Mouse (Mus musculus) liver (tissue): ENCODE results near the gene H2afy.

Experiments used
- DNase-seq: peaks from one replicate; pipeline ENCODE4 v3.0.0-alpha.2; 2020; ENCODE audit warnings: mixed read lengths

H2afy gene

DNA sequence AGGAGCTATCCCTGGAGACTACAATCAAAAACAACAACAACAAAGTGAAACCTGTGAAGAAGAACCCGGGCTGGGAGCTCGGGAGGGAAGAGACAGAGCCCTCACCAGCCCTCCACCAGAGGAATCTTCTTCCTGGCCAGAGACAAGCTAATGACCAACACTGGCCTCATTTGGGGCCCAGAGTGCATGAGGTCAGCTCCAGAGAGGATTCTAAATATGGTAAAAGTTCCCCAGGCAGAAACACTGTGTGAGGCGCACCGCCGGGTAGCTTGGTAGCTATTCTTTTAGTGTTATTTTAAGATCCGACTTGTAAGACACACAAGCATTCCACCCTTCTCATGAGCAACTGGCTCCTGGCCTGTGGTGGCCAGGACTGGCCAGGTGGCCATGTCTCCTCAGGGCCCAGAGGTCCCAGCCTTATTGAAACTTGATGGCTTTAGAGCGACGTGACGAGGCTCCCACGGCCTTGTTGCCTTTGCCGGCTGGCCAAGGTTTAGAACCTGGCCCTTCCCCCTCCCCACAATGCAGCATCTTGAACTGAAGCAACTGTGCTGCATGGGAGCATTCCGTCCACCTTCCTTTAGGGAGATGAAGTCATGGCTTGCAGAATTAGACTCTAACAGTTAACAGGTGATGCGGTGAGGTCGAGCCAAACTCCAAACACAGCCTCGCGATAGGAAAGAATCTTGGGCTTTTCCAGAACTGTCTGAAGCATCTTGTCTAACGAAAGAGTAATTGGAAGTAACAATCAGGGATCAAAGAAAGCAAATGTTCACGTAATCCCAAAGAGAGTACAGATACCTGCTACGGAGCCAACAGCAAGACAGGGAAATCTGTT lies 25.2 kb downstream of the H2afy start:
- DNase-seq = no peak

DNA sequence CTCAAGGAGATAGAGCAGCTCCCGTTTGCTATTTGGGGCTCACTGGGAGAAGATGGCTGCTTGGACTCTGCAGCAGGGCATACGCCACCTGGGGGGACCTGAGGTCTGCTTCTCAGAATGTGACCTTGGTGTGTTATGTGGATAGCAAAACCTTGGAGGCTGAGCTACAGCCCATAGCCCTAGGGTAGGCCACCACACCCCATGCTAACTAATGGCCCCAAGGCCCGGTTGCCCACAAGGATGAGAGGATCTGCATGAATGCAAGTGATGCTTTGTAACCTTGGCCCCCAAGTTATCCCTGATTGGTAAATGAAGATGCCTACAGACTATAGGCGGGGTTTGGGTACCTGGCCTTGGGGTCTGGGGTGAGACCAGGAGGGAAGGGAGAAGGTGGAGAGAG lies 26.5 kb downstream of the H2afy start:
- no peak for DNase-seq

DNA sequence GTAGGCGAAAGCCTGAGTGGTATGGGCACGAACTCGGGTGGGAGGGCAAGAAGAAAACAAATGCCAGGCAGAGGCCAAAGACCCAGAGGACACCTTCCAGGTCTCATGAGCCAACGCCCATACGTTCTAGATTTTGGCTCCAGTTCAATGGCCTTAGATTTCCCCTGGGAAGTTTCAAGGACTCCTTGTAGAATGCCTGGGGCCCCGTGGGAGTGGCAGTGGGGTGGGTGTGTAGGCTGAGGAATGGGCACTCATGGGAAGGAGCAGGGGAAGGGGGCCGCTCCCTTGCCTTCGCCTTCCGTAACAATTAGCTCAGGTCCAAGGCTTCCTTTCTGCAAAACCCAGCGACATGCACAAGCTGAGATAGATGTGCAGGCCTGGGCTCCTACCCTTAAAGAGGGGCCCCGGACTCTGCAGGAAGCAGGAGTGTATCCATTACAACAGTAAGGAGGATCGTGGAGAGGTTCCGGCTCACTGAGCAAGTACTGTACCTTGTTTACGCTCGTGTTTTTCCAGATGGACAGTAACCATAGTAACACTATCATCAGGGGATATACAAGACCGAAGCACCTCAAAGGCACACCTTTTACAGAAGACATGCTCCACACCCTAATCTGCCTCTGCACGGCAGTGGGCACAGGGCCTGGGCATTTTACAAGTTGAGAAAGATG lies 27.2 kb downstream of the H2afy start:
- DNase-seq = no peak

DNA sequence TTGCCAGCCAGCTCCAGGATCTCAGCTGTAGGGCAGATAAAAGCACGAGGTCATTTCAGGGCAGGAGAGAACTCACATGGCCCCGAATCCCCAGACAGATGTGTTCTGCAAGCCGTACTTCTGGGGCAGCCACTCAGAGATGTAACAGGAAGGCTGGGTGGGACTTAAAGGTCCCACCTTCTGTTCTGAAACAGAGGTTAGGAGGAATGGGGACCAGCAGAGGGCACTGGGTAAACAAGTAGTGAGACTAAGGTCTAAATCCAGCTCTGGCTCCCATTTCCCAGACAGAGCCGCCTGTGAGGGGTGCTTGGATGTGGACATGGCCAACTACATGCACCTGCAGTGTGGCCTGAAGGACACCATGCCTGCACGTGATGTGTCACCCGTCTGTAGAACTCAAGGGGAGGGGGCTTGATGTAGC lies 31.2 kb downstream of the H2afy start:
- DNase-seq = no peak

DNA sequence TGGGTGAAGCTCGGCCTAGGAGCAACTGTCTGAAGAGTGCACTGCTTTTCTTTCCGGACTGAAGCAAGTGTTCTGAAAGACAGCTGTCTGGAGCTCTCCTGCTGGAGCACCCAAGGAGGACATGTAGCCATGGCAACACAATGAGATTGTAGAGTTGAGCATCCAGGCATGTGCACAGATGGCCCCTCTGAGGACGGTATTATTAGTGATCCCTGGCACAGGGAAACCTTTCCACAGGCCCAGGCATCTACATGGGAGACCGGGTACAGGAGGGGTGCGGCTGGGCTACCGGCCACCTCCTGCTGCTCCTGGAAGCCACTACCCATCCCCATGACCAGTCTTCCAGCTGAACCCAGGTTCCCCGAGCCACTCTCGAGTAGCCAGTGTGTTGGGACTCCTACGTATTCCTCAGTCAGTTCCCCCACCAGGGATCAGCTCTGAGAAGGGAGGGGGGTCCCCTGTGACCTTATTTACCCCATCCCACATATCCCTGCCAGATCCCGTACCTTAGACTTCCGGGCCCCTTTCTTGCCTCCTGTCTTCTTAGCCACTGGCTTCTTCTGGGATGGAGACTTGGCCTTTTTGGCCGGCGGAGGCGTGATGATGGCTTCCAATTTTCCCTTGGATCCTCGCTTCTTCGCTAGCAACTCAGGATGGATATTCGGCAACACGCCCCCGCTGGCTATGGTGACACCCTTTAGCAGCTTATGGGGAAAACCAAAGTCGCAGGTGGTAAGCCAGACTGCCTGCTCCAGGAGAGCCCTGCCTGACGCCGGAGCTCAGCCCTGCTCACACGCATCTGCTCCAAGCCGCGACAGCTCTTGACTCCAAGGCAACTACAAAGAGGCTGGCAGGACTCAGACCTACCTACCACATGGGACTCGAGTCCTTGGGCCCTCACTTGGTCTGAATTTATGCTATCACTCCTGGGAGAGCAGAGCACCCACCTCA lies 32.1 kb downstream of the H2afy start:
- DNase-seq = no peak

DNA sequence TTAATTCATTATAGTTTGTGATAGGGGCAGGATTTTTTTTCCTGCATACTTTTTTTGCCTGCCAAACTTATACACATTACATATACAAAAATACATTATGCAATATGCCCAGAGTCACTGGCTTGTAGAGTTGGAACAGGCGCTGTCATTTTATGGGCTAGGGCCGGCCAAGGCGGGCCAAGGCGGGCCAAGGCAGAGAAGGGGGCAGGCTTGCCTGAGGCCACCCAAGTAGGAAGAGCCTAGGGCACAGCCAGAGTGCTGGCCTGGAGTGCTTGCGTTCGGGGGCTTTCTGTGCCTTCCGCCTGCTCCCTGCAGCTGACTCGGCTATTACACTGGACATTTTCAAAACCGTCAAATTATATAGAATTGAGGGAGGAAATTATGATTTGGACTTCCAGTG lies 34.0 kb downstream of the H2afy start:
- no peak for DNase-seq

DNA sequence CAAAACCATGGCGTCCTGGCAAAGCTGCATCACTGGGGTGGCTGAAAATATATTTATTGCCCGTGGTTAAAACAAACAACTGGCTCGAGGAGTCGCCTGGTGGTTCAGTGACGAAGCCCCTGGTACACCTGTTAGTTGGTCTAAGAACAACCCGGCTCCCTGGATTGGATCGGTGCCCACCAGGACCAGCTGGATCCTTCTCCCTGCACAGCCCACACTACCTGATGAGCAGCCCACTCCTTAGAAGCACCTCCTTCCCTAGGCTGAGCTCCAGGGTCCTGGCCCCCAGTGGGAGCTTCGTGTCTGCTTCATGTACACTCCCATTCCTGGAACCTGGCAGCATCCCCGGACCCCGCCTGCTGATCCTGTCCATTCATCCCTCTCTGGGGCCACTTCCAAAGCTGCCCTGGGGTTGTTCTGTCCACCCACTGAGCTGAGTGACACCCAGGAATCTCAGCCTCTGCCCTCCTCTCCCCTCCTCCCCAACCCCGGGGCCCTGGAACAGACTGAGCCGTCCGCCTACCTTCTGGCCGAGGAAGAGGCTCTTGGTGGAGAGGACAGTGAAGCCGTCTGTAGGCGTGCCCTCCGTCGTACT lies 40.5 kb downstream of the H2afy start:
- DNase-seq = no peak

DNA sequence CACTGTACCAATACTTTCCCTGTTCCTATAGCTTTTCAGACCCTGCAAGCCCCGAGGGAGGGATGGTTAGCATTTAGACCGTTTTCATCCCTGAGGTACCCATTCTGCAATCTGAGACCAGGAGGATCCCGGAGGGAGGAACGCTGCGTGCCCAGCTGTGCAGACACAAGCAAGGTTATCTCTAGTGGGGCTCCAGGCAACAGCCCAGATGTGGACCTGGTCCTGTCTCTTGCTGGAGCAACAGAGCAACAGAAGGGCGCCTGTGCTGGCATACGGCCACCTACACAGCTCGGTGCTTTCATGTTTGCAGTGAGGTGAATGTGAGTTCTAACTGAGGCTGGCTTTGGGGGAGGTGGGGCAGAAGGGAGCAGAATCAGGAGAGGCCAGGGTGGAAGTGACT lies 41.6 kb downstream of the H2afy start:
- DNase-seq = no peak

DNA sequence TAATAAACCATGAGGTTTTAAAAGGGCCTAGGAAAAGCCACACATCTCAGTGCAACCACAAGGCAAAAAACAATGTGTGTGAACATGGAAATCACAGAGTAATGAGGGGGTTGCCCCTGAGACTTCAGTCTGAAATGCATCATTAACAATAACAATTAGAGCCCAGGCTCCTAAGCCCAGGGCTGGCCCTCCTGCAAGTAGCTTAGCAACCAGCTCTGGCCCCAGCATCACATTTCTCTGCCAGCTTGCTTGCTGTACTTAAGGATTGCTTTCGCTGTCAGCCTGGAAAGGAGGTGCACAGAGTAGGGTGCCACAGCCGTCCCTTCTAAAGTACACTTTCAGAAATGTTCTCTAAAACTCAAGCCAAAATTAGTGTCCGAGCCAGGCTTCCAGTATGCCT lies 42.5 kb downstream of the H2afy start:
- DNase-seq = no peak

DNA sequence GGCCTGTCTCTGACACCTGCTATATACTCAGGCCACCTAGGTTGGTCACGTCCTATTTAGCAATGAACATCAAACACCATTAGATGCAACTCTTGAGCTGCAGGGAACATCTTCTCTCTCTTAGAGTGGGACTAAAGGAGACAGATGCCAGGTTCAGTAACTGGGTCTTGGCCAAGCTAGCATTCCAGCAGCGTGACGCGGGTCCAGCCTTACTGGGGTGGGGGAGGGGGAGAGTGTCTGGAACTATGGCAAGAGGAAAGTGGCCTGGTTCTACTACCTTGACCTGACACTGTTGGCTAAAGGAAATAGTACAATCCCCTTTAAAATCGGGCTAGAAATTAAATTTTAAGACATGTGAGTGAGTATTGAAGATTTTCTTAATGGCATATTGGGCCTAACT lies 43.6 kb downstream of the H2afy start:
- no peak for DNase-seq

DNA sequence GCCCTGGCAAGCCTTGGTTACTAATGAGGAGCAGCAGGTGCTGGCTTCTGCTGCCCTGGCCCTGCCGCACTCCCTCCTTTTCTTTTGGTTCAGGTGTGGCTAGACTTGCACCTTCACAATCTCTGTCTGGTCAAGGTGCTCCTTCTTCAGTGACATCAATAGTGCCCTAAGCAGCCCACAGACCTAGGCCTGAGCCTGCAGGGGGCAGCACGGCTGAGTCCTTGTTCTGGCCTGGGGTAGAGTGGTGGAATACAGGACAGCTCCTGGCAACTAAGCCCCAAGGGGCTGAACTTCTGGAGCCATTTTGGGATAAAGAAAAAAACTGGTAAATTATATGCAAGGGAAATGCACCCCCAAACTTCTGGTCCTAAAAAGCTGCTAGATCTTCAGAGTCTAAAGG lies 45.6 kb downstream of the H2afy start:
- DNase-seq = no peak

DNA sequence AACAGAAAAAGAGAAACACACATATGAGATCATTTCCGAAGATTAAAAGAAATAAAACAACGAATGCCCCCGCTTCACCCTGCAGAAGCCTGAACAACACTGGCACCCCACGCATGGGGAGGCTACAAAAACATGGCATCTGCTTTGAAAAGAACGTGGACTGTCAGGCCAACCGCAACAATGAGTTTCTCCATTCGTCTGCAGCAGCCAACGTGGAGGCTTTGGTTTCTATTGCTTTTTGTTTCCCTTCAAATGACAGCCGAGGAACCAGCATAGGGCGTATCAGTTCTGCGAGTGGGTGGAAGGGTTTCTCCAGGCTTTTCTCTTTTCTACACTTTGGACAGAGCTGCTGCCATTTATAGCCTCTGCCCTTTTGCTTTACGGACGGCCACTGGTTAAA lies 47.6 kb downstream of the H2afy start:
- DNase-seq = no peak

DNA sequence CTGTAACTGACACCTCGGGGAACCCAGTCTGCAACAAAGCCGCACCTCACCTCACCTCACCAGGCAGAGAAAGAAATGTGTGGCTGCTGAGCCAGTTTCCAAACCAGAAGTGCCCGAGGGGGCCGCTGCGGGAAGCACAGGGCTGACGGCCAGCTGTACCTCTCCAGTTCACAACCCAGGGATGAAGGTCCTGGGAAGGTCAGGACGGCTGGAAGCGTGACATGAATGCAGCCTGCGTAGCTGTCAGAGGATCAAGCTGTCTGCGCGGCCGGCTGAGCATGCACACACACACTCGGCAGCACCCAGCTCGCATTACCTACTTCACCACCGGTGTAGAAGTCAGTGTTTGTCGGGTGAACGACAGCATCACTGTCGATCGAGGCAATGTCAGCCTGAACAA lies 48.2 kb downstream of the H2afy start:
- DNase-seq = no peak

DNA sequence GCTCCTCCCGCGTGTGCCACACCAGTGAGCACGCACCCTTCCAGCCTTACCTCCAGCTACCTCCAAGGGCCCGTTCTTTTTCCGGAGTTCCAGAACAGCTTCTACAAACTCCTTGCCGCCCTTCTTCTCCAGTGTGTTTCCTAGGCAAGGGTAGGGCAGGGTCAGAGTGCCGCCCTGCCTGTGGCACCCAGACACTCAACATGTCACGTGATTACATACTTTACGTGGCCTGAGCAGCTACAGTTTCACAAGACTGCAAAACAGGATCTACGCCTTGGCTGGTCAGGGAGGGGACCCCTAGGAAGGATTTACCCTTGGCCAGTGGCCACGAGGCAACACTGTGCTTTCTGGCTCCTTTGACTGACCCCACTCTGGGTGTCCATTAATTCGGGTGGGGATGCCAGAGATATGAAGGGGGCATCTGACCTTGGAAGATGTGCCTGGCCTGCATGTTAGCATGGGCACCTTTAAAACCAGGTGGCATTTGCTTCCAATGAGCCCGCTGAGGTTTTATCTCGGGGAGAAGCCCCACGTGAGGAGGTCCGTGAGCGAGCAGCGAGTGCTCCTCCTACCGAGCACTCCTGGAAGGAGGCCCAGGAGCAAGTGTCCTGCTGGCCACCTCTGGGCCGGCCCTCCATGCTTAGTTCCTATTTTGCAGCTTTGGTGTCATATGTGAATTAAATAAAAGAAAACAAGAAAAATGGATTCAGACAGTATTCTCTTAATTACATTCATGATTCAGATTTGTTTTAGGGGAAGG lies 51.8 kb downstream of the H2afy start:
- no peak for DNase-seq

DNA sequence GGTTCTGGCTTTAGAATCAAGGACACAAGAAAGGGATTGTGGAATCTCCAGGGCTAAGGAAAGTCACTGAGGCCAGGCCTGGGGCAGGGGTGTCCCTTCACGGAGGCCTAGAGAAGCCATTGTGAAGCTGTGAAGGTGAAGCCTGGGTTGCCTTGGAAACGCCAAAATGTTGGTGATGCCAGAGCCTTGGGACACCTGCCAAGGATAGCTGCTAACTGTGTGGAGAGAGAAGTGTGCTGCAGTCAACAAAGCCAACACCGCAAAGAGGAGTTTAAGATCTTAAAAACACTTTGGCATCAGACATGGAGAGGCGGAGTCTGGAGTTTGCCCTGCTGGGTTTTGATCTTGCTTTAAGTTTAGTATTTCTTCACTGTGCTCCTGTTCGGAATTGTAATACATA lies 54.5 kb downstream of the H2afy start:
- no peak for DNase-seq

DNA sequence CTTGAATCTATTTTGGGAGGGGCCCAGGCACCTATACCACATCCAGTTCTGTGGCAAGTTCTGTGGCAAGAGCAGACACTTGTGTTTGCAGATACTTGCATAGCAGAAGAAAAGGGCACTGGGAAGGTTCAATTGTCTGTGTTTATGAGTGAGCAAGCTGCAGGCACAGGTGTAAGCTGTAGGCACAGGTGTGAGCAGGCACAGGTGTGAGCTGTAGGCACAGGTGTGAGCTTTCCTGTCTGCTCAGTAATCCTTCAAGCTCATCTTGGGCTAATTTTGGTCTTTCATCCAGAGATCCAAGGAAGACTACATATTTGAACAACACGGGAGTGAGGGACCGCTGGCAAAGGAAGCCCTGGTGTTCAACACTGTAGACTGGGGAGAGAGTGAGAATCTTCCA lies 56.5 kb downstream of the H2afy start:
- no peak for DNase-seq

DNA sequence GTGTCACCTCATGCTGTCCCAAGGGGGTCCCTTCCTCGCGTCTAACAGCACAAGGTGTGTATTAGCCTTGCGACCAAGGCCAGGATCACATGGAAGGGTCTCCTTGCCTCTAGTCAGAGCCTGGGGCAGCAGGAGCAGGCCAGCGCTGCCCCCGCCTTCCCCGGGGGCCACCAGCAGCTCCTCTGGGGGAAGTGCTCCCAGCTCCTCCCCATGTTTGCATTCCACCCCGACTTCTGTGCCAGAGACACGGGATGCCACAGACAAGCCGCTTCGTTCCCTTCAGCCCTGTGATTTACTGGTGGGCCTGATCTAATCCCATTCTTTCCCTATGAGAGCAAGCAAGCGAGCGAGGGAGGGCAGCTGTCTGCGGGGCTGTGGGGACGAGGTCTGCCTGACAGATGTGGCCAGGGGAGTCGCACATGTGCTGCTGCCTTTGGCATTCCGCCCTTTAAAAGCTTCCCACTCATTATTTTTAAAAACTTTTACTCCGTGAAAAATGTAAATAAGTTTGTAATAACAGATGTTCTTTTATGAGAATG lies 57.4 kb downstream of the H2afy start:
- peak; percentile 19 for DNase-seq

DNA sequence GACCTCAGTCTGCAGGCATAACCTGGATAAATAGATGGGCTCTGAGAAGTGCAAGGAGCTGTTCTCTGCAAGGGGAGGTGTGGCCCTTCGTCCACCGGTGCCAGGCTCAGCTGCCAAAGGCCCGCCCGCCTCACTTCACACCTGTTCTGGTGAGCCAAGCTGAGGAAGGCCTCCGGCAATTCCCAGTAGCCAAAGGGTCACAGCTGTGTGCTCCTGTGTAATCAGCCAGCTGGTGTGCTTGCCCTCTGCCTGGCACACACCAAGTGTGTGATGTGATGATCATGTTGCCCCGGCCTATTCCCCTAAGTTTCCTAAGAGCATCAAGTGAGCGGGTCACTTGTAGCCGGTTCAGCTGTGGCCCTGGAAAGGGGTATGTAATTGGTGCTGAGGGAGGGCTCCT lies 60.2 kb downstream of the H2afy start:
- no peak for DNase-seq

DNA sequence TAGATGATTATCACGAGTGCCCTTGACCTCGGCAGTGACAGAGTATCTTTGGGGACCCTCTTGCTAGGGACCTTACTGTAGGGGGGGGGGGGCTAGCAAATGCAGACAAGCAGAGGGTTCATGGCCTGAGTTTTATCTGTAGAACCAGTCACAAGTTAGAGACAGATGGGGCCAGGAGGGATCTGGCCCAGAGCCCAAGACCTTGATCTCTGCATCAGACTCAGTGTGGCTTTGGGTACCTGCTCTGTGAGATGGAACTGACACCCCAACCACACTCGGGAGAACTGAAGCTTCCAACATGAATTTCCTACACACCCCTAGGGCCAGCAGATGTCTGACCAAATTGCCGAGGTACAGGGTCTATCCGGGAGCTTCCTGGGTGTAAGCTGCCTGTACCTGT lies 63.0 kb downstream of the H2afy start:
- DNase-seq = no peak

DNA sequence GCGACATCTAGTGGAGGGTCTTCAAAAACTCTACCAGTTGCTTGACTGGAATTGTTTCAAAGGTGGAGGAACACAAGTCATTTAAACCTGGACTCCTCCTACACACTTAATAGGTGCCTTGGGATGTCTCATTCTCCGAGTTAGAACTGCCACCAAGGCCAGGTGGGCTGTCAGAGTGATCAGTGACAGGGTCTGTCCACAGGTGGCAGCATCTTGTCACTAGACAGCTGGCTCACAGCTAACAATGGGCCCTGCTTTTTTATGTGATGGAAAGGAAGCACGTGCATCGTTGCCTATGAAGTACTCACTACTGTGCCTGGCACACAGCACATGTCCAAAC lies 63.9 kb downstream of the H2afy start:
- peak; percentile 25 for DNase-seq

DNA sequence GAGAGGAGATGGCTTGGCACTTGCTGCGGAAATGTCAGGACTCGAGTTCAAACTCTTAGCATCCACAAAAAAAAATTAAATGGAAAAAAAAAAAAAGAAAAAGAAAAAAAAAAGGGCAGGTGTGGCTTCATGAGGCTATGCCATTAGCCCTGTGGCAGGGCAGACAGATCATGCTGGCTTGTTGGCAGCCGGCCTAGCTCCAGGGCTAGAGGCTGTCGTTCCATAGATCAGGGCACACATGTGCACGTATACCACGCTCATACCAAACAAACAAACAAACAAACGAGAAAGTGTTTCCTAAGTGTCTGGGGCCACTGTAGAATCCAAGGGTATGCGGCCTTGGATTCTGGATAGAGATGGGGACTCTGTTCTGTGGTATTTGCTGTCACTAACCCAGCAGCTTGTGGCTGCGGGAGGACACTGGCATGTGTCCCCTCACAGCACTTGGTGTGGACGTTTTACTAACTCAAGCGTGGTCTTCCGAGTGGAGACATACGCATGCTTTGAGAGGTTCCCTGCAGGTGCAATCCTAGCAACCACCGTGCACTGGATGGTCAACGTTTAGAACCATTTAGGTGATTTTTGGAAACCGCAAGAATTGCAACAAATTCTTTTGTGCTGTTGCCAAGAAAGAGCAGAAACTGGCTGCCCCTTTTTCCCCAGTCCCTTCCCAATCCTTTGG lies 64.4 kb downstream of the H2afy start:
- no peak for DNase-seq

DNA sequence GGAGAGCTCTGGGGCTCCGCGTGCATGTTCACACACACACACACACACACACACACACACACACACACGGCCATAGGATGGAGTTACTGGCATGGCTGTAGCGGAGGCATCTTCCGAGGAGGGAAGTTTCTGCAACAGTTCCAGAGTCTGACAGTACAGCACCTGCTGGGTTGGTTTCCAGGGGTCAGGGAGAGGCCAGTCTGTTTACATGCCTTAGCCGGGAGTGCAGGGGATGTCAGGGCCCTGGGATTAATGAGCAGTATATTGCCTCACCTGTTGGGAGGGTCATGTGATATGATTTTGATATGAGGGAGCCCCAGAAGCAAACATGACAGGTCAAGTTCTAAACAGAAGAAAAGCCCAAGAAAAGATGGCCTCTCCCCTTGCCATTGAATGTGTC lies 66.5 kb downstream of the H2afy start:
- no peak for DNase-seq
